Mouse (Mus musculus) heart, postnatal 0 days (tissue): ENCODE results near the gene Arhgap44. TPM values are rescaled to one million over a fixed set of nuclear protein-coding genes. Genes with fewer than 3 reads are reported as not detected.

Source experiments
- ATAC-seq: fragments of 200-750 bp; cut with Nextera tagmentation; 2 replicates; pipeline ENCODE4 v1.8.0; 2017; ENCODE audit warnings: low read depth, moderate number of reproducible peaks, moderate library complexity; ENCODE audit not compliant: insufficient read depth
- DNase-seq: peaks from one replicate; pipeline ENCODE4 v3.0.0-alpha.2; 2016; ENCODE audit warnings: low spot score
- H3K27ac ChIP-seq: fragments of 300-500 bp; sonication (generic); 2 replicates; pipeline ENCODE4 v1.5.1; 2014; ENCODE audit warnings: low read depth, mild to moderate bottlenecking
- H3K27me3 ChIP-seq: fragments of 300-500 bp; sonication (generic); 2 replicates; pipeline ENCODE4 v1.6.1; 2014; ENCODE audit warnings: low read length, mixed read lengths; ENCODE audit not compliant: control insufficient read depth, insufficient read depth
- H3K36me3 ChIP-seq: fragments of 300-500 bp; sonication (generic); replicated peaks from 2 replicates; pipeline ENCODE4 v1.6.1; 2014; ENCODE audit warnings: low read length, mixed read lengths; ENCODE audit not compliant: control insufficient read depth, insufficient read depth
- H3K4me1 ChIP-seq: fragments of 300-500 bp; sonication (generic); 2 replicates; pipeline ENCODE4 v1.6.1; 2014; ENCODE audit warnings: antibody characterized with exemption; ENCODE audit not compliant: control insufficient read depth, insufficient read depth
- H3K4me2 ChIP-seq: fragments of 300-500 bp; sonication (generic); 2 replicates; pipeline ENCODE4 v1.6.1; 2014; ENCODE audit warnings: low read depth, mild to moderate bottlenecking, low read length, moderate library complexity
- H3K4me3 ChIP-seq: fragments of 300-500 bp; sonication (generic); 2 replicates; pipeline ENCODE4 v1.5.1; 2014; ENCODE audit warnings: low read depth, low read length
- H3K9ac ChIP-seq: fragments of 300-500 bp; sonication (generic); replicated peaks from 2 replicates; pipeline ENCODE4 v1.6.1; 2014; ENCODE audit warnings: low read depth, low read length, mixed read lengths
- H3K9me3 ChIP-seq: fragments of 300-500 bp; sonication (generic); replicated peaks from 2 replicates; pipeline ENCODE4 v1.6.1; 2016; ENCODE audit warnings: low read length; ENCODE audit not compliant: control insufficient read depth
- CTCF ChIP-seq: IDR thresholded peaks from 2 replicates; pipeline ENCODE4 v1.5.1; 2016; ENCODE audit warnings: antibody characterized with exemption, control low read depth, low read depth
- EP300 ChIP-seq: IDR thresholded peaks from 2 replicates; pipeline ENCODE4 v1.6.1; 2016; ENCODE audit warnings: antibody characterized with exemption, low read depth
- WGBS: fragments of 180-500 bp; shearing (Covaris S2); extraction: QIAGEN DNeasy Blood & Tissue Kit; methylation state at CpG from one replicate; pipeline ENCODE4 v1.1.7; 2014; 5-methylcytosine and 5-hydroxymethylcytosine counted together
- polyA plus RNA-seq: library from polyadenylated mRNA; unstranded; fragments of >200 nt; fragmentation: Nextera tagmentation; extraction: Ambion mirVana; gene quantifications from 2 replicates; pipeline ENCODE4 v1.2.1, GENCODE M21; 2015
- total RNA-seq: library from RNA; depleted of rRNA; stranded (reverse); fragments of >200 nt; gene quantifications from 2 replicates; pipeline ENCODE4 v1.2.3, GENCODE M21; 2014; ENCODE audit warnings: low replicate concordance

Arhgap44 gene
- total and polyA plus RNA-seq, 2 experiments from 2014 or later = 8.5 to 17.7 TPM

DNA sequence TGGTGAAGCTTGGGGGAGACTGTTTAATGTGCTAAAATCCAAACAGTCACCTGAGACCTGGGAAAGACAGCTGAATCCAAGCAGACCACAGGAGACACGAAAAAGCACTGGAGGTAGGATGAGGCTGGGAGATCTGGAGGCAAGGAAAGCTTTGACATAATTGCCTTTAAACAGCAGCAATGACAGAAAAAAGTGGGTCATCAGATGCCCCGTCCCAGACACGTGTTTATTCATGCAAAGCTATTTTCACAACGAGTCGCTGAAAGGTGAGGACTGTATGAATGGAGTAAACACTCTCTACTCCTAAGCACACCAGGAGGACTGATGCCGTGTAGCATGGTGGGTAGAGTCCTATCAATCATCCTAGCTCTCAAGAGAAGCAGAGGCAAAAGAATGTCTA lies 47.0 kb downstream of the Arhgap44 start:
- WGBS = 83% methylated on average over 6 of the region's 6 CpGs
- TF ChIP-seq CTCF (no peak), EP300 (no peak)
- Histone ChIP-seq H3K9ac (no peak overlapping the region), H3K36me3 (no peaks in the 10 kb centered on the region), H3K4me1 (0 out of 2 replicates have a peak, but pooled peaks cover 3% of the 10 kb centered on the region), H3K27me3 (no peaks in the 10 kb centered on the region), H3K4me3 (no peak overlapping the region), H3K4me2 (no peak overlapping the region), H3K9me3 (no peaks in the 10 kb centered on the region), H3K27ac (no peak overlapping the region)
- DNase-seq (no peak), ATAC-seq (no peak)

DNA sequence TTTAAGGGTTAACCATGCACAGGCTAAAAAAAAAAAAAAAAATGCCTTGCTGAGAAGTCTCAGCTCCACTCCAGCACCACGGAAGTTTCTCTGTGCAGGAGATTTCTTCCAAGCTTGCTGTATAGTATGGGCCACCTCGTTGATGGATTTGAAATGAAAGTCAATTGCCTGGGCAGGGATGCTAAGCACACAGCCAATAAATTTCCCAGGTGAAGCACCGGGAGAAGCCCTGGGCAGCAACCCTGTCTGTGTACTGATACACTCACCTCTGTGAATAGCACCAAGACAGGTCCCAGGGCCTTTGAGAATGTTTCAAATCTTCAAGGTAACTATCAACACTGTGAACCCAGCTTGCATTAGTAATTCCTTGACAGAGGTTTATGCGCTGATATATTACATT lies 50.7 kb downstream of the Arhgap44 start:
- DNase-seq (no peak), ATAC-seq (no peak)
- Histone ChIP-seq H3K36me3 (no peaks in the 10 kb centered on the region), H3K4me1 (peaks cover 19% of the 10 kb centered on the region), H3K27me3 (no peaks in the 10 kb centered on the region), H3K27ac (no peak overlapping the region), H3K9ac (no peak overlapping the region), H3K9me3 (no peaks in the 10 kb centered on the region), H3K4me3 (no peak overlapping the region), H3K4me2 (no peak overlapping the region)
- TF ChIP-seq EP300 = no peak
- TF ChIP-seq CTCF = no peak
- WGBS = 42% methylated on average over 4 of the region's 4 CpGs

DNA sequence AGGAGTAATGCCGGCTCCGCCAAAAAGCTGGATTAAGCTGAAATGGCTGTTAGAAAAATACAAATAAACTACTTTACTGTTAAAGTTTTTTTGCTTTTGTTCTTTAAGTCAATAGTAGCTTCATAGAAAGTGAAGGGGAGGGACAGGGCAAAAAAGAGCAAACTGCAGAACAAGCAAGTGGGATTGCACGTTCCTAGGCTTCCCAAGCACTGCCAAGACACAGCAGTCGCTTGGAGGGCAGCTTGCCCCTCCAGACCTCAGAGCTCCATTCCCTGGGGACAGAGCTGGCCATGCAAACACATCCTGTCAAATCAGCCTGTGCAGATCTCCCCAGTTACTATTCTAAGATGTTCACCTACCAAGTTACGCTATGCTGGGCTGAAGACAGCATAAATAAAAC lies 51.1 kb downstream of the Arhgap44 start:
- Histone ChIP-seq H3K27ac (no peak overlapping the region), H3K36me3 (no peaks in the 10 kb centered on the region), H3K4me2 (no peak overlapping the region), H3K9ac (no peak overlapping the region), H3K27me3 (no peaks in the 10 kb centered on the region), H3K4me1 (peaks cover 21% of the 10 kb centered on the region), H3K4me3 (no peak overlapping the region), H3K9me3 (no peaks in the 10 kb centered on the region)
- no peak for TF ChIP-seq CTCF
- TF ChIP-seq EP300 = no peak
- ATAC-seq (no peak), DNase-seq (no peak)
- WGBS = 57% methylated on average over 5 of the region's 5 CpGs

DNA sequence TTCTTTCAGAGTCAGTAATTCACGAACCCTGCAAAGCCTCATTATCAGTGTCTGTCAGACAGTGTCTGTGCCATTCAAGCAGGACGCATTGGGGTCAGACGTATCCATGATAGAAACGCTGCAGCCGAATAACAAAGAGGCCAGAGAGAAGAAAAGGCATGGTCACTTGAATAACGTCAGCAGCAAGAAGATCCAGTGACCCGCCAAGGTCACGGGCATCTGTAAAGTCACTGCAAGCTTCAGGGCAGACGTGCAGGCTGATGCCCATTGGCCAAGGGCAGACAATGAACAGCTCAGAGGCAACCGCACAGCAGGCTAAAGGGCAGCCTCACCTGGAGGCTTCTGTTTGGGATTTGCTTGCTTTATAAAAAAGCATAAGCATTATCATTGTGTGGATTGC lies 52.7 kb downstream of the Arhgap44 start:
- Histone ChIP-seq H3K27me3 (no peaks in the 10 kb centered on the region), H3K4me3 (no peak overlapping the region), H3K36me3 (no peaks in the 10 kb centered on the region), H3K9ac (no peak overlapping the region), H3K4me2 (no peak overlapping the region), H3K4me1 (peaks cover 21% of the 10 kb centered on the region), H3K9me3 (no peaks in the 10 kb centered on the region), H3K27ac (no peak overlapping the region)
- ATAC-seq = no peak
- DNase-seq = no peak
- 39% methylated on average over 10 of the region's 10 CpGs for WGBS
- TF ChIP-seq EP300 (no peak), CTCF (no peak)

DNA sequence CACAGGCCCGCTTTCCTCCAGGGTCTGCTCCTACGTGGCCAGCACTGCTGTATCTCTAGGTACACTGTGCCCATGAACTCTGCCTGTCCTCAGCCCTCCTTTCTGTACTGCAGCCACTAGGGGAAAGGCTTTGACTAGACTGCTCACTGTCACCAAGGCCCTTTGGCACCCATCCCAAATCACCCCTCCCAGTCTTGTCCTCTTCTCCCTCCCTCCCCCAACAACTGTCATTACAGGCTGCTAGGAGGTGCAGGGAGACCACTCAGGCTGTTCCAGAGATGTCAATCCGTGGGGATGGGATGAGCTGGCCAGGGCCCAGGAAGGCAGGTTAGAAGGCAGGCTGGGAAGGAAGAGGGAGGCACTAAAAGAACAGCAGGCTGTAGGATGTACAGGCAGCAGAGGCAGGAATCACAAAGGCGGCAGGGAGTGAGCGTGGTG lies 55.0 kb downstream of the Arhgap44 start:
- H3K36me3 ChIP-seq = no peaks in the 10 kb centered on the region
- H3K4me1 ChIP-seq = peaks cover 32% of the 10 kb centered on the region
- H3K27me3 ChIP-seq = no peaks in the 10 kb centered on the region
- peak overlapping the region; percentile 49 for H3K27ac ChIP-seq
- WGBS = 27% methylated on average over 5 of the region's 5 CpGs
- ATAC-seq (peak; percentile 92), DNase-seq (peak; percentile 85)
- no peaks in the 10 kb centered on the region for H3K9me3 ChIP-seq
- no peak overlapping the region for H3K4me2 ChIP-seq
- TF ChIP-seq EP300 (no peak), CTCF (peak; percentile 54)
- H3K4me3 ChIP-seq = no peak overlapping the region
- 0 out of 2 replicates have a peak overlapping the region, but pooled peaks have one; percentile 28 for H3K9ac ChIP-seq

DNA sequence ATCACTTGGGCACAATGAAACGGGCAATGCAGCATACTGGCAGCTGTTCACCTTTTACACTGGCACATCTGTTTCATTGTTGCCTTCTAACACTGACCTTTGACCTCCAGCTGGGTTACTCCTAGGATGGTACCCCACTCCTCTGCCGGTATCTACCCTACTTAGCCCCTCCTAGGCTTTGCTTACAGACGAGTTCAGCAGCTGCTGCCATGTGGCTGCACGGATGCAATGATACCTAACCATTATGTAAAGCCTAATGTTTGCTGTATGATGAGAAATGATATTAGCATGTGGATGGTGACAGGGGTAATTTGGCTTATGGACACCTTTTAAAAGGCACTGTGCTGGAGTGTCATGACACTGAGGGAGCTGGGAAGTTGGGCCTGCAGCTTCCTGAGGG lies 55.6 kb downstream of the Arhgap44 start:
- H3K4me3 ChIP-seq = no peak overlapping the region
- 74% methylated on average over 4 of the region's 4 CpGs for WGBS
- no peaks in the 10 kb centered on the region for H3K36me3 ChIP-seq
- TF ChIP-seq CTCF (no peak), EP300 (no peak)
- no peaks in the 10 kb centered on the region for H3K27me3 ChIP-seq
- 0 out of 2 replicates have a peak overlapping the region, but pooled peaks have one; percentile 26 for H3K27ac ChIP-seq
- ATAC-seq (no peak), DNase-seq (no peak)
- no peak overlapping the region for H3K4me2 ChIP-seq
- peaks cover 32% of the 10 kb centered on the region for H3K4me1 ChIP-seq
- H3K9ac ChIP-seq = 0 out of 2 replicates have a peak overlapping the region, but pooled peaks have one; percentile 28
- H3K9me3 ChIP-seq = no peaks in the 10 kb centered on the region
